Mouse (Mus musculus): ENCODE results near the gene Rnf39. TPM values are rescaled to one million over a fixed set of nuclear protein-coding genes. Genes with fewer than 3 reads are reported as not detected.

Gene Rnf39
- polyA plus RNA-seq, 1 experiment from 2014 or later: 48.9 TPM

DNA sequence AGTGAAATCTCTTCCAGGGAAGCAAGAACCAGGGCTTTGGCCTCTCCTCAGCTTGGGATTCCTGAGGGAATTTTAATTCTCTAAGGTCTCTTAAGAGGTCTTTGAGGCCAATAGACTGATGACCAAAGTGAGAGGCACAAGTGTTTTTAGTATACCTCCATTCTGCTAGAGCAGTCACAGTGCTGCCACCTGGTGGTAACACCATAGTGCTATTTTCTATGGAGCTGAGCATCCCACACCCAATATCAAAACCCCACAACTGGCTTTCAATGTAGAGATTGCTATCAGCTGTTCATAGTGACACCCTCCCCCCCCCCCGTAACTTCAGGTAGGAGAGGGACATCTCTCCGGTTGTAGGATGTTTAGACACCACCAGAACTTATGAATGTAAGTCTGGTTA lies 28.6 kb upstream of the Rnf39 start:
- DNase-seq (ENCODE audit: low spot score) (peak; percentile 77), ATAC-seq (ENCODE audit: low FRiP score, low TSS enrichment) (0 out of 2 replicates have a peak, but pooled peaks have one; percentile 12)
- WGBS: 10% methylated on average over 2 of the region's 2 CpGs
- Histone ChIP-seq H3K9ac (ENCODE audit: low read length) (no peak overlapping the region), H3K4me1 (replicated peaks; ENCODE audit: control insufficient read depth, insufficient read depth) (no peaks in the 10 kb centered on the region), H3K27ac (replicated peaks) (no peak overlapping the region), H3K27me3 (ENCODE audit: control insufficient read depth, insufficient read depth, low read length) (no peaks in the 10 kb centered on the region), H3K4me3 (ENCODE audit: low read depth, low read length) (no peak overlapping the region), H3K36me3 (ENCODE audit: control insufficient read depth, insufficient read depth, low read length) (no peaks in the 10 kb centered on the region), H3K9me3 (ENCODE audit: control insufficient read depth, low read length) (no peaks in the 10 kb centered on the region), H3K4me2 (replicated peaks; ENCODE audit: low read depth) (no peak overlapping the region)
- TF ChIP-seq EP300 (optimal IDR thresholded peaks at IDR 0.05): no peak
- peak; percentile 85 for TF ChIP-seq CTCF (IDR thresholded peaks at IDR 0.05; ENCODE audit: low read depth)

DNA sequence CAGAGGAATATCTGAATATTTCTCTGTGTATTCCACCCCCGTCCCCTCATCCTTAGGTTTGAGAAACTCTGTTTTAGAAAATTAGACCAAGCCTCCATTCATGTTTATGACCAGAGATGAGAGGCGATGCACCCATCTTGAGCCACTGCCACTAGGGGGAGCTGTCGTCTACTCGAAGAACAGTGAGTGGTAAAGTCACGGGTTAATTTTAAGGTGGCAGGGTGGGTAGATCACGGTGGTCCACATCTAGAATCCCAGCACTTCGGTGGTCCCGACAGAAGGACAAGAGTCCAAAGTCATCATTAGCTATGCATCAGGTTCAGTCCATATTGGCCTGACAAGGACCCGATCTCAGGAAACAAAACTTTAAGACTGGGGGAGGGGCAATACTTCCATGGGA lies 27.6 kb upstream of the Rnf39 start:
- DNase-seq (ENCODE audit: low spot score) (peak; percentile 57), ATAC-seq (ENCODE audit: low FRiP score, low TSS enrichment) (no peak)
- WGBS: 10% methylated on average over 9 of the region's 9 CpGs

DNA sequence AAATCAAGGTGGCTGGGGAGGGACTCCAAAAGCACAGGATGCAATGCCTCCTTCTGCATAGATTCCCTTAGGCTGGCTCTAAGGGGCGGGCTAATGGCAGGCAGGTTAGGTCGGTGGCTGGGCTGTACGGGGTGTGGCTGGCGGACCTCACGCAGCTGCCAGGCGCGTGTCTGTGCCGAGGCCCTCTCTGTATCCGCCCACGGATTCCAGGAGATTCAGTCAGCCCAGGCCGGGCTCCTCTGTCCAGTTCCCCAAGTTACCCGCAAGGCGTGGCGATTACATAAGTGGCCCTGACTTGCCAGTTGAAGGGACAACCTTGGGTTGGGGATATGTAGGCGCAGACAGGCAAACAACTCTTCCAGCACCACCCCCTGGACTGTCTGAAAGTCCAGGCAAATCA lies 22.5 kb upstream of the Rnf39 start:
- Histone ChIP-seq H3K9ac (ENCODE audit: low read length) (no peak overlapping the region), H3K36me3 (ENCODE audit: control insufficient read depth, insufficient read depth, low read length) (no peaks in the 10 kb centered on the region), H3K4me2 (replicated peaks; ENCODE audit: low read depth) (no peak overlapping the region), H3K4me3 (ENCODE audit: low read depth, low read length) (no peak overlapping the region), H3K4me1 (replicated peaks; ENCODE audit: control insufficient read depth, insufficient read depth) (no peaks in the 10 kb centered on the region), H3K9me3 (ENCODE audit: control insufficient read depth, low read length) (no peaks in the 10 kb centered on the region), H3K27ac (replicated peaks) (no peak overlapping the region), H3K27me3 (ENCODE audit: control insufficient read depth, insufficient read depth, low read length) (no peaks in the 10 kb centered on the region)
- 41% methylated on average over 15 of the region's 15 CpGs for WGBS
- DNase-seq (ENCODE audit: low spot score) (peak; percentile 56), ATAC-seq (ENCODE audit: low FRiP score, low TSS enrichment) (peak; percentile 88)
- TF ChIP-seq CTCF (IDR thresholded peaks at IDR 0.05; ENCODE audit: low read depth): no peak

More for the DNA sequence above, 27.6 kb upstream of the Rnf39 start:
- H3K4me3 ChIP-seq (ENCODE audit: low read depth, low read length): no peak overlapping the region
- no peaks in the 10 kb centered on the region for H3K36me3 ChIP-seq (ENCODE audit: control insufficient read depth, insufficient read depth, low read length)
- no peaks in the 10 kb centered on the region for H3K9me3 ChIP-seq (ENCODE audit: control insufficient read depth, low read length)
- no peaks in the 10 kb centered on the region for H3K4me1 ChIP-seq (replicated peaks; ENCODE audit: control insufficient read depth, insufficient read depth)
- H3K4me2 ChIP-seq (replicated peaks; ENCODE audit: low read depth): no peak overlapping the region
- H3K27me3 ChIP-seq (ENCODE audit: control insufficient read depth, insufficient read depth, low read length): no peaks in the 10 kb centered on the region
- H3K27ac ChIP-seq (replicated peaks): no peak overlapping the region
- TF ChIP-seq CTCF (IDR thresholded peaks at IDR 0.05; ENCODE audit: low read depth) (peak; percentile 88), EP300 (optimal IDR thresholded peaks at IDR 0.05) (no peak)
- H3K9ac ChIP-seq (ENCODE audit: low read length): no peak overlapping the region

DNA sequence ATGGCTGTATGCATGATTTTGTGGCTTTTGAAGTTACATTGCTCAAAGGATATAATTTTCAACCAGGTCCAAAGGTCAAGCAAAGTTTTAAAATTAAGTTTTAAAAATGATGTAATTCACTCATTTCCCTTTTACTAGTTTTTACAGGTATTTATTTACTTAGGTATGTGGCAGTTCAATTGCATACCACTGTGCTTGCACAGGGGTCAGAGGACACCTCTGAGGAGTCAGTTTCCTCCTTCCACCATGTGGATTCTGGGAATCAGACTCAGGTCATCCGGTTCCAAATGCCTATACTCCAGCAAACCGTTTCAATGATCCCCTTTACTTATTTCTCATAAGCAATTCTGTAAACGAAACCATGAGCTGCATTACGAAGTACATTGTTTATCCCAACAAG lies 20.0 kb upstream of the Rnf39 start:
- TF ChIP-seq CTCF (IDR thresholded peaks at IDR 0.05; ENCODE audit: low read depth) (no peak), EP300 (optimal IDR thresholded peaks at IDR 0.05) (no peak)
- WGBS: 71% methylated on average over 4 of the region's 4 CpGs
- H3K4me1 ChIP-seq (replicated peaks; ENCODE audit: control insufficient read depth, insufficient read depth): no peaks in the 10 kb centered on the region
- H3K4me2 ChIP-seq (replicated peaks; ENCODE audit: low read depth): no peak overlapping the region
- ATAC-seq (ENCODE audit: low FRiP score, low TSS enrichment) (no peak), DNase-seq (ENCODE audit: low spot score) (no peak)
- H3K36me3 ChIP-seq (ENCODE audit: control insufficient read depth, insufficient read depth, low read length): no peaks in the 10 kb centered on the region
- no peak overlapping the region for H3K4me3 ChIP-seq (ENCODE audit: low read depth, low read length)
- no peaks in the 10 kb centered on the region for H3K9me3 ChIP-seq (ENCODE audit: control insufficient read depth, low read length)
- H3K27me3 ChIP-seq (ENCODE audit: control insufficient read depth, insufficient read depth, low read length): no peaks in the 10 kb centered on the region
- H3K9ac ChIP-seq (ENCODE audit: low read length): no peak overlapping the region
- H3K27ac ChIP-seq (replicated peaks): no peak overlapping the region

DNA sequence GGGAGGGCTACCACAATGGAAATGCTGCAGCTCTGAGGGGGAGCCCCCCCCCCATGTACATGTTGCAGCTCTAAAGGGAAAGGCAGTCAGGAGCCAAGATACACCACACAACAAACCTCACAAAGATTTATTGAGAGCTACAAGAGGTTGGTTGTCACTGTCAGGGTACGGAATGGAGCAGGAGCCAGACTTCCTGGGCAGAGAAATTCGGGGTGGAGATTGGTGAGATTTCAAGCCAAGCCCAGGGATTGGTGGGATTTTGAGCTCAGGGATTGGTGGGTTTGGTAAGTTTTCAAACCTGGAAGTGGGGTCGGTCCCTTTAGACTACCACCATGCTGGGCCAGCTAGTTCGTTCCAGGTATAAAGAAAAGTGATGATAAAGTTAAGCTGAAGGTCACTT lies 19.2 kb upstream of the Rnf39 start:
- TF ChIP-seq EP300 (optimal IDR thresholded peaks at IDR 0.05) (no peak), CTCF (IDR thresholded peaks at IDR 0.05; ENCODE audit: low read depth) (no peak)
- Histone ChIP-seq H3K4me3 (ENCODE audit: low read depth, low read length) (no peak overlapping the region), H3K36me3 (ENCODE audit: control insufficient read depth, insufficient read depth, low read length) (no peaks in the 10 kb centered on the region), H3K4me2 (replicated peaks; ENCODE audit: low read depth) (no peak overlapping the region), H3K27ac (replicated peaks) (no peak overlapping the region), H3K27me3 (ENCODE audit: control insufficient read depth, insufficient read depth, low read length) (no peaks in the 10 kb centered on the region), H3K9ac (ENCODE audit: low read length) (no peak overlapping the region; the same call in 1 of the 2 replicates), H3K9me3 (ENCODE audit: control insufficient read depth, low read length) (no peaks in the 10 kb centered on the region), H3K4me1 (replicated peaks; ENCODE audit: control insufficient read depth, insufficient read depth) (no peaks in the 10 kb centered on the region)
- ATAC-seq (ENCODE audit: low FRiP score, low TSS enrichment) (no peak), DNase-seq (ENCODE audit: low spot score) (no peak)
- WGBS: 57% methylated on average over 4 of the region's 4 CpGs

DNA sequence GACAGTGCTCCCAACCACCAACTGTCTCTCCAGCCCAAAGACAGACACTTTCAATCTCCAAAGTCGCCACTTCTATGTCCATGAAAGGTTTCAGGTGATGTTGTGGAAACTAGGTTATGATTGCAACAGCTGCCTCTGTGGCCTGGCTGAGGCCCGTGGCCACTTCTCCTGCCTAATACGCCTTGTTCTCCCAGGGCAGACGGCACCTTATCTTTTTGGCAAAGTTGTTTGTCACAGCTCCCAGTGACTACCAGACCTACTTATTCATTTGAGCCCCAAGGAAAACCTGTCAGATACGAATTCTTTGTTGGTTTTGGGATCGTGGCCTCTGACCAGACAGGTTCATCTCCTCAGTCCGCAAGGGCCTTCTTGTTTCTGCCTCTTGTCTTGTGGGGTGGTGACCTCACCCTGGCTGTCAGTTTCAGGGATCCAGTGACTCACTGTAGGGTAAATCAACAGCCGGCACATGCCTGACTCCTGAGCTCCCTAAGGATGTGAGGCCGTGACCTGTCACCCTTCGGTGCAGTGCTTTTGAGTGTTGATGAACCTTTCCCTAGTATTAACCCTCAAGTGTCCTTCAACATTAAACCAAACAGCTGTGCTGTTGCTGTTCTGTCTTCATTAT lies 15.1 kb upstream of the Rnf39 start:
- H3K27me3 ChIP-seq (ENCODE audit: control insufficient read depth, insufficient read depth, low read length): no peaks in the 10 kb centered on the region
- WGBS: 28% methylated on average over 10 of the region's 10 CpGs
- no peaks in the 10 kb centered on the region for H3K36me3 ChIP-seq (ENCODE audit: control insufficient read depth, insufficient read depth, low read length)
- no peak overlapping the region for H3K9ac ChIP-seq (ENCODE audit: low read length)
- no peaks in the 10 kb centered on the region for H3K9me3 ChIP-seq (ENCODE audit: control insufficient read depth, low read length)
- ATAC-seq (ENCODE audit: low FRiP score, low TSS enrichment) (no peak), DNase-seq (ENCODE audit: low spot score) (no peak)
- TF ChIP-seq CTCF (IDR thresholded peaks at IDR 0.05; ENCODE audit: low read depth): no peak
- TF ChIP-seq EP300 (optimal IDR thresholded peaks at IDR 0.05): no peak
- H3K4me2 ChIP-seq (replicated peaks; ENCODE audit: low read depth): no peak overlapping the region
- H3K4me3 ChIP-seq (ENCODE audit: low read depth, low read length): no peak overlapping the region
- no peaks in the 10 kb centered on the region for H3K4me1 ChIP-seq (replicated peaks; ENCODE audit: control insufficient read depth, insufficient read depth)
- H3K27ac ChIP-seq (replicated peaks): no peak overlapping the region
